Mouse (Mus musculus): Measurements from ENCODE around the gene Zfp113.

- TF ChIP-seq CEBPB (IDR thresholded peaks at IDR 0.05; ENCODE audit: insufficient read depth, poor library complexity, severe bottlenecking): no peak
- peak; percentile 93 for TF ChIP-seq POLR2A (IDR thresholded peaks at IDR 0.05; ENCODE audit: insufficient read length, low read depth)
- TF ChIP-seq MAX (IDR thresholded peaks at IDR 0.05; ENCODE audit: low read depth): no peak
- TF ChIP-seq TCF12 (IDR thresholded peaks at IDR 0.05; ENCODE audit: insufficient read depth, poor library complexity, severe bottlenecking): no peak
- TF ChIP-seq MYOG (IDR thresholded peaks at IDR 0.05; ENCODE audit: control insufficient read depth in 1 of 3, insufficient read depth in 1 of 3, insufficient read length in 2 of 3, low read depth in 2 of 3): peak in 2 of 3 experiments; percentile 71 to 77
- TF ChIP-seq MYOD1 (IDR thresholded peaks at IDR 0.05; ENCODE audit: control insufficient read depth in 1 of 3, insufficient read length in 2 of 3, low read depth in 2 of 3): peak in 2 of 3 experiments; percentile 74 to 96
Observed at GRCm38 (mm10) chr5:138160842-138161665, 5.5 kb upstream of the Zfp113 start, which contains the start of gene Cops6.
